Mouse (Mus musculus) ES-Bruce4 (cell line): Measurements from ENCODE around the gene Glb1.

Experiments
- CTCF ChIP-seq: IDR thresholded peaks from one replicate; pipeline ENCODE4 v1.8.1; 2011; ENCODE audit warnings: low read depth, low read length
- EP300 ChIP-seq: IDR thresholded peaks from 2 replicates; pipeline ENCODE4 v1.6.1; 2011; ENCODE audit warnings: low read depth, low read length; ENCODE audit not compliant: insufficient read depth
- POLR2A ChIP-seq: IDR thresholded peaks from one replicate; pipeline ENCODE4 v1.8.1; 2011; ENCODE audit warnings: low read length; ENCODE audit not compliant: insufficient read depth

DNA sequence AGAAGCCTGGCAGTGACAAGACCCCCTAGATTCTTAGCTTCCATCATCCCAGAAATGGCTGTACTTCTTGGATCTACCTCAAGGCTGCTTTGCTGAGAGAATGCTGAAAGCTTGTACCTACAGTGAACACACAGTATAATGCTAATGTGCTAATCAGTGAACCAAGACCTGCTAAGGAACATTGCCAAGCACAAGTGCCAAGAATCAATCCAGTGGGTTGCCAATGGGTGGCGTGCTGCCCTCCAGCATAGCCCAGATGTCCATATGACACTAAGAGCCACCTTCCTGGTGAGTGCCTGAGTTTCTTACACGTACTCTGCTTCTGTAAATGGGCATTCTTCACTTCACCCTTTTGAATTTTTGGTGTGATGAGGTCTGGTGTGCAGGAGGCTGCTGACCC is 6.8 kb downstream of the Glb1 start:
- TF ChIP-seq CTCF (no peak), EP300 (no peak), POLR2A (no peak)
